Mouse (Mus musculus) heart, embryonic 14.5 days (tissue): Measurements from ENCODE around the gene Wnk4. TPM values are rescaled to one million over a fixed set of nuclear protein-coding genes. Genes with fewer than 3 reads are reported as not detected.
A peak's percentile ranks its signal among the peaks of the same experiment; 100 is the strongest.

ENCODE experiments used
- ATAC-seq: fragments of 200-750 bp; cut with Nextera tagmentation; 2 replicates; pipeline ENCODE4 v1.8.0; 2017; ENCODE audit warnings: low read depth, moderate TSS enrichment; ENCODE audit not compliant: insufficient number of reproducible peaks, insufficient read depth, low FRiP score
- H3K27ac ChIP-seq, 2 experiments: fragments of 200-500 bp in 1 of 2; fragments of 300-500 bp in 1 of 2; sonication (generic) in 1 of 2; replicated peaks in 1 of 2; 2 replicates each; pipeline ENCODE4 v1.5.1; 2012 to 2014; ENCODE audit warnings: low read depth in 2 of 2, low read length in 2 of 2, control low read depth in 1 of 2, mild to moderate bottlenecking in 1 of 2, mixed read lengths in 1 of 2; ENCODE audit not compliant: control insufficient read depth in 1 of 2, insufficient read depth in 1 of 2
- H3K27me3 ChIP-seq: fragments of 300-500 bp; sonication (generic); 2 replicates; pipeline ENCODE4 v1.6.1; 2014; ENCODE audit warnings: mild to moderate bottlenecking, low read length, control low read depth; ENCODE audit not compliant: control insufficient read depth, insufficient read depth
- H3K36me3 ChIP-seq: fragments of 300-500 bp; sonication (generic); 2 replicates; pipeline ENCODE4 v1.6.1; 2014; ENCODE audit warnings: mild to moderate bottlenecking, control low read depth, low read length, mixed read lengths; ENCODE audit not compliant: control insufficient read depth, insufficient read depth
- H3K4me1 ChIP-seq, 2 experiments: fragments of 200-500 bp in 1 of 2; fragments of 300-500 bp in 1 of 2; sonication (generic) in 1 of 2; 2 replicates each; pipeline ENCODE4 v1.6.1; 2012 to 2014; ENCODE audit warnings: low read length in 2 of 2, control low read depth in 1 of 2, mixed read lengths in 1 of 2; ENCODE audit not compliant: control insufficient read depth in 2 of 2, insufficient read depth in 2 of 2
- H3K4me2 ChIP-seq: fragments of 300-500 bp; sonication (generic); 2 replicates; pipeline ENCODE4 v1.6.1; 2014; ENCODE audit warnings: mild to moderate bottlenecking, low read length
- H3K4me3 ChIP-seq, 2 experiments: fragments of 200-500 bp in 1 of 2; fragments of 300-500 bp in 1 of 2; sonication (generic) in 1 of 2; 2 replicates each; pipeline ENCODE4 v1.5.1; 2012 to 2014; ENCODE audit warnings: low read length in 2 of 2, mild to moderate bottlenecking in 2 of 2, control low read depth in 1 of 2, low read depth in 1 of 2, moderate library complexity in 1 of 2; ENCODE audit not compliant: control insufficient read depth in 1 of 2, insufficient read depth in 1 of 2
- H3K9ac ChIP-seq: fragments of 300-500 bp; sonication (generic); 2 replicates; pipeline ENCODE4 v1.6.1; 2014; ENCODE audit warnings: mild to moderate bottlenecking, low read length
- H3K9me3 ChIP-seq: fragments of 300-500 bp; sonication (generic); 2 replicates; pipeline ENCODE4 v1.6.1; 2016; ENCODE audit warnings: low read length, control low read depth; ENCODE audit not compliant: control insufficient read depth
- WGBS: fragments of 180-500 bp; shearing (Covaris S2); extraction: QIAGEN DNeasy Blood & Tissue Kit; methylation state at CpG from one replicate; pipeline ENCODE4 v1.1.7; 2014; 5-methylcytosine and 5-hydroxymethylcytosine counted together
- polyA plus RNA-seq: library from polyadenylated mRNA; unstranded; fragments of >200 nt; fragmentation: Nextera tagmentation; extraction: Ambion mirVana; gene quantifications from 2 replicates; pipeline ENCODE4 v1.2.1, GENCODE M21; 2014

Gene Wnk4
- polyA plus RNA-seq: 5.8 and 9.5 TPM in 2 replicates

- Histone ChIP-seq H3K36me3 (peaks cover 18% of the 10 kb centered on the region), H3K27ac (peak within 1 kb of the TSS; percentile 64 to 75), H3K27me3 (peaks cover 25% of the 10 kb centered on the region), H3K4me3 (peak within 1 kb of the TSS; percentile 64 to 71), H3K4me2 (peak within 1 kb of the TSS; percentile 99), H3K4me1 (peaks cover 35 to 55% of the 10 kb centered on the region in 2 experiments), H3K9me3 (no peaks in the 10 kb centered on the region), H3K9ac (peak within 1 kb of the TSS; percentile 82)
- peak; percentile 77 for ATAC-seq
- WGBS: under 1% methylated on average over 42 of the region's 43 CpGs
Measured at GRCm38 (mm10) chr11:101259948-101260825, at the start of gene Wnk4. Gene Wnk4 (plus strand): TSS chr11:101260567.

DNA sequence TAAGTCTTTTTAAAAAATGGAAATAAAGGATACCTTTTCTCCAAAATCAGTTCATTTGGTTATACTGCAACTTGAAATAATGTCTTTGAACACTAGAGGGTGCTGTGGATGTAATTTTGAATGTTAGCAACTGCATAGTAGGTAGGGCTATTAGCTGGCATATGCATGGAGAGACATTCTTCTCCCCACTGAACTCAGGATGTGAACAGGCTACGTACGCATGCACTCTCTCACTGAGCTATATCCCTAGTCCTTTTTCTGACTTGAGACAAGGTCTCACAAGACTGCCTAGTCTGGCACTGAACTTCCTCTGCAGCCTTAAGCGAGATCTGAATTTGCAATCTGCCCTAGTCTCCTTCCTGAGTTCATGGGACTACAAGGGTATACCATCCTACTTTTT, 48.4 kb upstream of the Wnk4 start:
- Histone ChIP-seq H3K27ac (no peak overlapping the region), H3K9me3 (no peaks in the 10 kb centered on the region), H3K27me3 (no peaks in the 10 kb centered on the region), H3K4me2 (no peak overlapping the region), H3K4me1 (no peaks in the 10 kb centered on the region), H3K36me3 (peaks cover 81% of the 10 kb centered on the region), H3K9ac (no peak overlapping the region), H3K4me3 (no peak overlapping the region)
- ATAC-seq: no peak
- 36% methylated on average over 3 of the region's 3 CpGs for WGBS

DNA sequence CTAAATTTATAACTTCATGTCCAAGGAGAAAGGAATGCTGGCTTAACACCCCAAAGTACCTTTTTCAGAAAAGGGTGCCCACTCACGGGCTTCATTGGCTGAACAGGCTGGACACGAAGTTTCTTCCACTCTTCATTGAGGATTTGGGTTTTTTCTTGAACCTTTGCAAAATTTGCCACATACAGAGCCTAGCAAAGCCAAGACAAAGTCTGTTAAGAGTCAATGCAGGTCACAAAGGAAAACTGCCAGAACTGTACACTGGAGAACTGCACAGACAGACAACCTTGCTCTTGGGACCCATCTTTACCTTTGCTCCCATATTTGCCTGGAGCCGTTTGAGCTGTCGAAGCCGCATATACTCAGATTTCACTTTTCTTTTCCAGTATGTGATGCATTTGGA, 43.4 kb upstream of the Wnk4 start:
- Histone ChIP-seq H3K9ac (no peak overlapping the region), H3K9me3 (no peaks in the 10 kb centered on the region), H3K4me2 (no peak overlapping the region), H3K27me3 (no peaks in the 10 kb centered on the region), H3K36me3 (peaks cover 58% of the 10 kb centered on the region), H3K4me1 (no peaks in the 10 kb centered on the region), H3K4me3 (no peak overlapping the region), H3K27ac (no peak overlapping the region)
- 90% methylated on average over 5 of the region's 5 CpGs for WGBS
- no peak for ATAC-seq

DNA sequence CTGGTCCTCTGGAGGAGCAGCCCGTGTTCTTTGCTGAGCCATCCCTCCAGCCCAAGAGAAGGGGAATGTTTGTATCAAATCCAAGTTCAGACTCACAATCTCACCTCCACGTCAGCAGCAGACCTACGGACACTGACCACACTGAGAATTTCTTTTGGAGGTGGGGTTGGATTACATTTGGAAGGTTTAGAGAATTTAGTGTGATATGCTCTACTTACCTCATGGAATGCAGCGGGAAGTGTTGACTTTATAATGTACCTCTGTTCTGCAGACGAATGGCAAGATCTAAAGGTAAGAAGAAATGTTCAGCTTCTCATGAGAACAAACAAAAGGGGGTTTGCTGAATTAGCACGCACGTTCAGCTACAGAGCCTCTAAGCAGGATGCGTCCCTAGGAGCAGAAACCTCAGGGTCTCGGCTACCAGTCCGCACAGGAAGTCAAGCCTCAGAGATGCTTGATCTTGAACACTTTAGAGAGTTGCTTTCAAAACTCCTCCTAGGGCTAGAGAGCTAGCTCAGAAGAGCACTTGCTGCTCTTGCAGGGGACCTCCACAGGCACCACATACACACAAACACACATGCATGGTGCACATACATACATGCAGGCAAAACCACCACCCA, 41.8 kb upstream of the Wnk4 start:
- no peak for ATAC-seq

GRCm38 (mm10) chr11:101220853-101221252, 39.5 kb upstream of the Wnk4 start:
- no peaks in the 10 kb centered on the region for H3K9me3 ChIP-seq
- peak overlapping the region; percentile 49 to 75; a peak in 3 of 4 replicates for H3K27ac ChIP-seq
- WGBS: 48% methylated on average over 2 of the region's 2 CpGs
- H3K4me3 ChIP-seq: no peak overlapping the region
- H3K4me1 ChIP-seq: peaks cover 0 to 6% of the 10 kb centered on the region in 2 experiments; a peak in 2 of 4 replicates
- no peak overlapping the region for H3K4me2 ChIP-seq
- peaks cover 27% of the 10 kb centered on the region for H3K36me3 ChIP-seq
- no peaks in the 10 kb centered on the region for H3K27me3 ChIP-seq
- ATAC-seq: no peak
- H3K9ac ChIP-seq: no peak overlapping the region

More for the DNA sequence above, 41.8 kb upstream of the Wnk4 start:
- WGBS: 76% methylated on average over 10 of the region's 10 CpGs
- H3K9ac ChIP-seq: no peak overlapping the region
- H3K36me3 ChIP-seq: peaks cover 50% of the 10 kb centered on the region
- no peaks in the 10 kb centered on the region for H3K4me1 ChIP-seq
- no peaks in the 10 kb centered on the region for H3K9me3 ChIP-seq
- H3K4me3 ChIP-seq: no peak overlapping the region
- no peak overlapping the region for H3K27ac ChIP-seq
- H3K4me2 ChIP-seq: no peak overlapping the region
- no peaks in the 10 kb centered on the region for H3K27me3 ChIP-seq

GRCm38 (mm10) chr11:101221306-101221986, 38.9 kb upstream of the Wnk4 start:
- Histone ChIP-seq H3K4me2 (no peak overlapping the region), H3K36me3 (peaks cover 21% of the 10 kb centered on the region), H3K27ac (peak overlapping the region; percentile 49 to 75; a peak in 3 of 4 replicates), H3K4me3 (no peak overlapping the region), H3K9me3 (no peaks in the 10 kb centered on the region), H3K4me1 (peaks cover 0 to 6% of the 10 kb centered on the region in 2 experiments; a peak in 2 of 4 replicates), H3K9ac (no peak overlapping the region), H3K27me3 (no peaks in the 10 kb centered on the region)
- WGBS: 79% methylated on average over 8 of the region's 8 CpGs
- no peak for ATAC-seq

DNA sequence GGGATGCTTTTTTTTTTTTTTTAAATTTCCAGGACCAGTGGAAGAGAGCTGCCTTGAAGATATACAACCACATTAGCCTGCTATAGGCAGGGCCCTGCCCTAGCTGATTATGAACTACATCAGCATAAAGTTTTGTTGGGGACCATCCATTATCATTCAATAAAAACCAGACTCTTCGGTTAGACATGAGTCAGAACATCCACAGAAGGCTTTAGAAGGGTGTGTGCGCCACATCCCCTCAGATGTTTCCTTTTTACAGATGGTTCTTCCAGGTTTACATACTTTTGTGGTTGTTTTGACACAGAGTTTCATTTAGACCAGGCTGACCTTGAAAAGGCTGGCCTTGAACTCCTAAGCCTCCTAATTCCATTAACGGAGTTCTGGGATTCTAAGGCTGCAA, 36.0 kb upstream of the Wnk4 start:
- Histone ChIP-seq H3K9me3 (no peaks in the 10 kb centered on the region), H3K4me2 (no peak overlapping the region), H3K27me3 (no peaks in the 10 kb centered on the region), H3K36me3 (no peaks in the 10 kb centered on the region), H3K4me1 (peaks cover 0 to 8% of the 10 kb centered on the region in 2 experiments; a peak in 2 of 4 replicates), H3K4me3 (no peak overlapping the region), H3K27ac (no peak overlapping the region), H3K9ac (no peak overlapping the region)
- ATAC-seq: no peak
- 82% methylated on average over 3 of the region's 3 CpGs for WGBS
